In the genomic region with DNA sequence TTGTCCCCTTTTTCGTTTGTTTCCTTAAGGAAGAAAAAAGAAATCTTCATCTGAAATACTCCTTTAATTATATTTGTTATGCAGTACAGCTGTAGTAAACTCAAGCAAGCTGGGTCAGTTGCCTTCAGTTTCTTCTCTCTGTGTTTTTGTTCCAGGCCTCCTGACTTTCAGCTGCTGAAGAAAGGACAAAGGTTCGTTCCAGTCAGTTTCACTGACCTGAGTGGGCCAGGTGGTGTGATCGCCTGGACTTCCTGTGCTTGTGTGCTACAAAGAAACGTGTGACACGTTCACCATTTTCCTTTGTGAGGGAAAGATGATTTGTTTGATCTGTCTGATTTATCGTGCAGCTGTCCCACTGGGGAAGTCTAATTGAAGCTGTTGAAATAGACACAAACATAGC, we compare ENCODE assay signal across 24 mouse cellular contexts. TPM values are rescaled to one million over a fixed set of nuclear protein-coding genes. Genes with fewer than 3 reads are reported as not detected.
DNase-seq lines count a peak whose midpoint lies in the region; ATAC-seq and TF ChIP-seq lines count a peak whose summit lies in the region.
"Had no signal": no experiment of that assay in that cellular context is flagged by ENCODE, and none has a peak within 500 bp of the region (broad histone marks: within the 10 kb centered on the region; RNA-seq: fewer than 3 reads in every experiment).

No protein-coding gene starts in this region.

- H3K9me3 ChIP-seq in kidney, embryonic 14.5 days (ENCODE audit: control insufficient read depth, low read length): no peaks in the 10 kb centered on the region
- H3K9me3 ChIP-seq in forebrain, embryonic 11.5 days (ENCODE audit: control insufficient read depth, low read length): no peaks in the 10 kb centered on the region
- H3K9me3 ChIP-seq: embryonic facial prominence, embryonic 13.5 days; embryonic facial prominence, embryonic 15.5 days; forebrain, embryonic 10.5 days; forebrain, embryonic 13.5 days; forebrain, embryonic 15.5 days had no signal

- 44% methylated on average over 6 of the region's 6 CpGs for WGBS in kidney, adult 2 months
- 78% methylated on average over 6 of the region's 6 CpGs for WGBS in kidney, embryonic 14.5 days
- 89% methylated on average over 6 of the region's 6 CpGs for WGBS in forebrain, embryonic 11.5 days

- ATAC-seq in kidney, embryonic 14.5 days (ENCODE audit: low FRiP score, low TSS enrichment): no peak
- no peak for ATAC-seq in forebrain, embryonic 11.5 days (replicated peaks; ENCODE audit: low FRiP score)
- ATAC-seq: forebrain, embryonic 13.5 days; forebrain, embryonic 15.5 days had no signal

- H3K27ac ChIP-seq in kidney, adult 2 months (ENCODE audit: insufficient read depth, low read depth, low read length): peak overlapping the region; percentile 26; the same call in 1 of the 2 replicates
- H3K27ac ChIP-seq in kidney, embryonic 14.5 days (ENCODE audit: low read depth, low read length): no peak overlapping the region
- no peak overlapping the region for H3K27ac ChIP-seq in forebrain, embryonic 11.5 days (ENCODE audit: low read depth, low read length)
- H3K27ac ChIP-seq: embryonic facial prominence, embryonic 13.5 days; embryonic facial prominence, embryonic 15.5 days; forebrain, embryonic 10.5 days; forebrain, embryonic 13.5 days; forebrain, embryonic 15.5 days had no signal

- no peaks in the 10 kb centered on the region; the same call in 1 of the 2 replicates for H3K36me3 ChIP-seq in kidney, adult 2 months (ENCODE audit: control insufficient read depth, insufficient read depth, low read length)
- peaks cover 27% of the 10 kb centered on the region for H3K36me3 ChIP-seq in kidney, embryonic 14.5 days (ENCODE audit: control insufficient read depth, insufficient read depth, low read length)
- H3K36me3 ChIP-seq in forebrain, embryonic 11.5 days (ENCODE audit: control insufficient read depth, insufficient read depth, low read length): no peaks in the 10 kb centered on the region; the same call in 1 of the 2 replicates

- peaks cover 3% of the 10 kb centered on the region; the same call in 1 of the 2 replicates for H3K4me1 ChIP-seq in kidney, adult 2 months (ENCODE audit: control insufficient read depth, insufficient read depth, low read length)
- no peaks in the 10 kb centered on the region for H3K4me1 ChIP-seq in kidney, embryonic 14.5 days (ENCODE audit: control insufficient read depth, insufficient read depth, low read length)
- H3K4me1 ChIP-seq in forebrain, embryonic 11.5 days (replicated peaks; ENCODE audit: control insufficient read depth, insufficient read depth, low read length): no peaks in the 10 kb centered on the region
- H3K4me1 ChIP-seq: embryonic facial prominence, embryonic 13.5 days; embryonic facial prominence, embryonic 15.5 days; forebrain, embryonic 10.5 days; forebrain, embryonic 13.5 days; forebrain, embryonic 15.5 days had no signal

- H3K9ac ChIP-seq in kidney, embryonic 14.5 days (ENCODE audit: low read depth, low read length): no peak overlapping the region
- H3K9ac ChIP-seq in forebrain, embryonic 11.5 days (ENCODE audit: low read length): no peak overlapping the region
- H3K9ac ChIP-seq: embryonic facial prominence, embryonic 13.5 days; embryonic facial prominence, embryonic 15.5 days; forebrain, embryonic 13.5 days; forebrain, embryonic 15.5 days had no signal

- H3K4me3 ChIP-seq in kidney, adult 2 months (ENCODE audit: insufficient read depth, low read depth, low read length): no peak overlapping the region
- no peak overlapping the region for H3K4me3 ChIP-seq in kidney, embryonic 14.5 days (ENCODE audit: low read length)
- no peak overlapping the region for H3K4me3 ChIP-seq in forebrain, embryonic 11.5 days (ENCODE audit: low read depth, low read length)
- H3K4me3 ChIP-seq: embryonic facial prominence, embryonic 13.5 days; embryonic facial prominence, embryonic 15.5 days; erythroblast, embryonic 14.5 days; forebrain, embryonic 10.5 days; forebrain, embryonic 13.5 days; forebrain, embryonic 15.5 days had no signal

- DNase-seq in kidney, adult 11 months: peak; percentile 15
- DNase-seq in kidney, postnatal 14 days: no peak
- DNase-seq in kidney, adult 2 months: peak; percentile 64
- DNase-seq in kidney, postnatal 10 days: no peak
- DNase-seq in kidney, adult 9 months: peak; percentile 57
- DNase-seq in mesoderm, embryonic 11.5 days (ENCODE audit: low read depth, low spot score): peak; percentile 5
- no peak for DNase-seq in forebrain, embryonic 11.5 days (ENCODE audit: low spot score)
- DNase-seq: adrenal gland, adult 2 months; adrenal gland, postnatal 10 days; adrenal gland, postnatal 25 days; cerebellum, adult 11 months; cerebellum, adult 18-20 months; cerebellum, adult 8-10 months; cerebellum, adult 9-11 months; cerebellum, postnatal 14 days; cerebellum, postnatal 36 days; embryo, embryonic 11 days had no signal

- TF ChIP-seq POLR2A in kidney, adult 2 months (IDR thresholded peaks at IDR 0.05; ENCODE audit: low read depth, low read length): no peak

- TF ChIP-seq CTCF in kidney, adult 2 months (conservative IDR thresholded peaks at IDR 0.05; ENCODE audit: insufficient read depth, insufficient read length, low read depth, low read length): no peak

- H3K4me2 ChIP-seq in kidney, embryonic 14.5 days (replicated peaks; ENCODE audit: low read depth, low read length): no peak overlapping the region
- H3K4me2 ChIP-seq in forebrain, embryonic 11.5 days (ENCODE audit: low read depth, low read length, severe bottlenecking): no peak overlapping the region
- H3K4me2 ChIP-seq: embryonic facial prominence, embryonic 13.5 days; embryonic facial prominence, embryonic 15.5 days; forebrain, embryonic 13.5 days; forebrain, embryonic 15.5 days had no signal

- H3K27me3 ChIP-seq in kidney, adult 2 months (replicated peaks; ENCODE audit: control insufficient read depth, insufficient read depth, low read length): no peaks in the 10 kb centered on the region
- no peaks in the 10 kb centered on the region for H3K27me3 ChIP-seq in kidney, embryonic 14.5 days (ENCODE audit: control insufficient read depth, insufficient read depth, low read length)
- no peaks in the 10 kb centered on the region for H3K27me3 ChIP-seq in forebrain, embryonic 11.5 days (ENCODE audit: control insufficient read depth, insufficient read depth, low read length)
- H3K27me3 ChIP-seq: embryonic facial prominence, embryonic 13.5 days; embryonic facial prominence, embryonic 15.5 days; forebrain, embryonic 13.5 days; forebrain, embryonic 15.5 days had no signal

RNA-seq across cellular contexts. Expression of gene Glmn, which starts 20.3 kb away (rescaled TPM):
- polyA plus RNA-seq in kidney, adult 2 months (2012; rRNA removed): 0.78 and 0.91 TPM in 2 replicates
- polyA plus RNA-seq in kidney, embryonic 14.5 days (2014; fragmentation: Nextera tagmentation; extraction: Ambion mirVana): 37.3 and 43.6 TPM in 2 replicates
- polyA plus RNA-seq in forebrain, embryonic 11.5 days (2014; fragmentation: Nextera tagmentation; extraction: Ambion mirVana): 30.2 and 34.2 TPM in 2 replicates

RNA-seq across cellular contexts. Expression of gene Rpap2, which starts 20.8 kb away (rescaled TPM):
- 3.0 and 3.3 TPM in 2 replicates for polyA plus RNA-seq in kidney, adult 2 months (2012; rRNA removed)
- 17.4 and 18.5 TPM in 2 replicates for polyA plus RNA-seq in kidney, embryonic 14.5 days (2014; fragmentation: Nextera tagmentation; extraction: Ambion mirVana)
- 16.6 and 21.1 TPM in 2 replicates for polyA plus RNA-seq in forebrain, embryonic 11.5 days (2014; fragmentation: Nextera tagmentation; extraction: Ambion mirVana)

Comparison
In these comparisons a context has a peak if more than half of its experiments do, and no peak if none do; other contexts are left out.
1. DNase-seq: peak in kidney, adult 11 months (single experiment), kidney, adult 2 months (single experiment), kidney, adult 9 months (single experiment) and mesoderm, embryonic 11.5 days (single experiment); none in kidney, postnatal 14 days (single experiment), kidney, postnatal 10 days (single experiment) and forebrain, embryonic 11.5 days (single experiment).
2. RNA of gene Glmn, which starts 20.3 kb away (polyA plus RNA-seq): 37.3 to 43.6 TPM in kidney, embryonic 14.5 days and 30.2 to 34.2 TPM in forebrain, embryonic 11.5 days; 0.78 to 0.91 TPM in kidney, adult 2 months; every median in the first group is over 10 times any median in the second.